Mouse (Mus musculus): Measurements from ENCODE around the gene Ell3.

Gene Ell3

GRCm38 (mm10) chr2:121447006-121447405, 2.9 kb upstream of the Ell3 start:
- no peak for DNase-seq

GRCm38 (mm10) chr2:121446506-121446905, 2.4 kb upstream of the Ell3 start:
- DNase-seq: no peak

- DNase-seq: no peak
Measured at GRCm38 (mm10) chr2:121445117-121445516, 1.0 kb upstream of the Ell3 start.

GRCm38 (mm10) chr2:121443068-121443349, 1.1 kb downstream of the Ell3 start:
- DNase-seq: no peak

- DNase-seq: peak; percentile 88
Measured at GRCm38 (mm10) chr2:121442259-121443067, 1.6 kb downstream of the Ell3 start.

GRCm38 (mm10) chr2:121441800-121442199, 2.3 kb downstream of the Ell3 start:
- DNase-seq: peak; percentile 77 to 80

GRCm38 (mm10) chr2:121440834-121441605, 3.1 kb downstream of the Ell3 start:
- DNase-seq: no peak

- DNase-seq: no peak
Measured at GRCm38 (mm10) chr2:121439746-121440145, 4.3 kb downstream of the Ell3 start.

GRCm38 (mm10) chr2:121434854-121435253, 9.2 kb downstream of the Ell3 start:
- peak; percentile 29 to 44 for DNase-seq

GRCm38 (mm10) chr2:121425890-121426289, 18.2 kb downstream of the Ell3 start:
- DNase-seq: no peak

- DNase-seq: no peak
Measured at GRCm38 (mm10) chr2:121423166-121423565, 20.9 kb downstream of the Ell3 start.

GRCm38 (mm10) chr2:121418476-121418875, 25.6 kb downstream of the Ell3 start:
- no peak for DNase-seq

- no peak for DNase-seq
Measured at GRCm38 (mm10) chr2:121416356-121416755, 27.7 kb downstream of the Ell3 start.

GRCm38 (mm10) chr2:121415591-121415990, 28.5 kb downstream of the Ell3 start:
- no peak for DNase-seq

GRCm38 (mm10) chr2:121415103-121415502, 29.0 kb downstream of the Ell3 start:
- no peak for DNase-seq

- peak; percentile 56 to 68 for DNase-seq
Measured at GRCm38 (mm10) chr2:121414139-121414685, 29.9 kb downstream of the Ell3 start.

GRCm38 (mm10) chr2:121413387-121414042, 30.6 kb downstream of the Ell3 start, which contains the start of the genes Pdia3 and Catsper2:
Gene Pdia3 (plus strand): TSS chr2:121413775.
Gene Catsper2 (minus strand): TSS chr2:121413792.
- peak; percentile 92 to 93 for DNase-seq

- DNase-seq: no peak
Measured at GRCm38 (mm10) chr2:121412843-121413386, 31.2 kb downstream of the Ell3 start.

GRCm38 (mm10) chr2:121408160-121408559, 35.9 kb downstream of the Ell3 start:
- peak; percentile 75 for DNase-seq

- no peak for DNase-seq
Measured at GRCm38 (mm10) chr2:121403296-121403695, 40.8 kb downstream of the Ell3 start.

GRCm38 (mm10) chr2:121396624-121397023, 47.5 kb downstream of the Ell3 start:
- peak; percentile 83 to 85 for DNase-seq
